Mouse (Mus musculus) layer of hippocampus, adult 9-10 months (tissue): ENCODE data around the gene Nkiras1.
A peak's percentile ranks its signal among the peaks of the same experiment; 100 is the strongest.
"Not testable (repeated sequence)": the region's sequence is repeated elsewhere in the genome, so short reads cannot be mapped to it uniquely, and the experiment has no call there.

Source experiments
- DNase-seq: peaks from one replicate; pipeline ENCODE4 v3.0.0; 2022; ENCODE audit warnings: low spot score

Gene Nkiras1

GRCm38 (mm10) chr14:18270529-18271441 is at the start of gene Nkiras1, which contains the start of gene Rpl15:
TSS of gene Nkiras1 (plus strand) at chr14:18271136.
TSS of gene Rpl15 (minus strand) at chr14:18271391.
- peak; percentile 90 for DNase-seq

GRCm38 (mm10) chr14:18221977-18222376 is 49.0 kb upstream of the Nkiras1 start:
- DNase-seq: no peak

GRCm38 (mm10) chr14:18225431-18225830 is 45.5 kb upstream of the Nkiras1 start:
- DNase-seq: not testable (repeated sequence)

- not testable (repeated sequence) for DNase-seq
These were observed 44.8 kb upstream of the Nkiras1 start for GRCm38 (mm10) chr14:18226181-18226580.

GRCm38 (mm10) chr14:18229751-18230150 is 41.2 kb upstream of the Nkiras1 start:
- not testable (repeated sequence) for DNase-seq

DNA sequence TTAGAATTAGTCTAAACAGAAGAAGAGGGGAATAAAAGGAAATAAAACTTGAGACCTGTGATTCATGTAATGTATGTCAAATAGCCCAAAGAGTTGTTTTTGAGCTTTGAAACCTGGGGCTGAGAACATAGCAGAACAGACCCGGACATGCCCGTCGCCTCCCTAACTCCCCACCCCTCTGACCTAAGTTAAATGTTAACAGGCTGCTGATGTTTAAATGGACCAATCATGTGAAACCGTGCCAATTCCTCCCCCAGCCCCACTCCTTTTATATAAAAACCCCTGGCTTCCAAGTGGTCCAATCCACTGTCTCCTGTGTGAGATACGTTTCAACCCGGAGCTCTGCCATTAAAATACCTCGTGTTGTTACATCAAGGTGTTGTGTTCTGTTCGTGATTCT is 39.1 kb upstream of the Nkiras1 start:
- not testable (repeated sequence) for DNase-seq

- no peak for DNase-seq
These were observed 37.9 kb upstream of the Nkiras1 start for GRCm38 (mm10) chr14:18233076-18233475.

GRCm38 (mm10) chr14:18233981-18234960 is 36.7 kb upstream of the Nkiras1 start:
- DNase-seq: no peak

DNA sequence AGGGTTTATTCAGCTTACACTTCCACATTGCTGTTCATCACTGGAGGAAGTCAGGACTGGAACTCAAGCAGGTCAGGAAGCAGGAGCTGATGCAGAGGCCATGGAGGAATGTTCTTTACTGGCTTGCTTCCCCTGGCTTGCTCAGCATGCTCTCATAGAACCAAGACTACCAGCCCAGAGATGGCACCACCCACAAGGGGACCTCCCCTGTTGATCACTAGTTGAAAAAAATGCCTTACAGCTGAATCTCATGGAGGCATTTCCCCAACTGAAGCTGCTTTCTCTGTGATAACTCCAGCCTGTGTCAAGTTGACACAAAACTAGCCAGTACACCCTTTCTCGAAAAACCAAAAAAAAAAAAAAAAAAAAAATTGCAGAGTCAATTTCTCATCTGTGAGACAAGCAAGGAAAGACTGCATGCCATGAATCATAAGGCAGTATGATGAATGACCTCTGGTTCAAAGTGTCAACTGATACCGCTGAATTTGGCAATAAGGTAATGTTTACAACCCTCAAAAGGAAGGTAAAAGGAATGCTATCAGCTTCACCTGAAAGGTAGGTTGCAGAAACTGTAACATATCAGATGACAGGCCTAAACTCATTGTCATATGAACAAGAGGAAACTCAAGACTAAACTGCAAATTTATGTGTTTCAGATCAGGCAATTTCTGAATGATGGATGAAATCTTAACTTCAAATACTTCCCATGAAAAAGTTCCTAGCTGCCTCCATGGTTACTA is 34.3 kb upstream of the Nkiras1 start:
- DNase-seq: not testable (repeated sequence)

- DNase-seq: no peak
These were observed 33.6 kb upstream of the Nkiras1 start for GRCm38 (mm10) chr14:18237381-18237780.

GRCm38 (mm10) chr14:18238131-18238749 is 32.7 kb upstream of the Nkiras1 start:
- DNase-seq: peak; percentile 97

- peak; percentile 97 for DNase-seq
These were observed 31.9 kb upstream of the Nkiras1 start, which contains the start of gene Nr1d2 for GRCm38 (mm10) chr14:18238750-18239731. TSS of gene Nr1d2 (minus strand) at chr14:18239127.

DNA sequence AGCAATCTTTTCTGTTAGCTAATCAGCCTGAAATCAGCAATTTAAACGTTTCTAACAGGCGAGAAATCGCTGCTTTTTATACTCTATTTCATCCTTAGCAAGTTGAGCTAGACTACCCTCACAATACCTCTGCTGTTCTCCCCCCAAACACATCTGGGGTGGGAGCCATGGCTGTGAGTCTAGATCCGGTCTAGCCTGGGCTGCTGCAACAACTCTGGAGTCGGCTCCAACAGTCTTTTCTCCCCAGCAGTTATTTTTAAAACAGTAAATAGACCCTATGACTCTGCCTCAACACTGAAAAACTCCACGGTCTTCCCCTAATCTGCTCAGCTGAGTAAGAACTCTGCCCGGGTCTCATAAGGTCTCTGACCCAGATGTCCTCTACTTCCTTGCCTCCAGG is 30.8 kb upstream of the Nkiras1 start:
- DNase-seq: no peak

GRCm38 (mm10) chr14:18241786-18242185 is 29.1 kb upstream of the Nkiras1 start:
- DNase-seq: no peak

- no peak for DNase-seq
These were observed 28.3 kb upstream of the Nkiras1 start for GRCm38 (mm10) chr14:18242638-18243130.

DNA sequence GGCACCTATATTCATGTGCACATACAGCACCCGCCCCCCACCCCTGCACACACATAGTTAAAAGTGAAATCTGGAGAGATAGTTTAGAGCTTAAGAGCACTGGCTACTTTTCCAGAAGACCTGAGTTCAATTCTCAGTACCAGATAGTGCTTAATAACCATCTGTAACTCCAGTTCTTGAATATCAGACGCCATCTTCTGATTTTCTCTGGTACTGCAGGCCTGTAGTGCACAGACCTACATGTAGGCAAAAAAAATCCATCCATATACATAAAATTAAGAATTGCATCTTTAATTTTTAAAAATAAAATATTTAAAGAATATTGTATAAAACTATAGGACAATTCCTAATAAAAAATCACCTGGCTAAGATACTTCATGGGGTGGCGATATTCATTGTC is 9.7 kb upstream of the Nkiras1 start:
- DNase-seq: no peak

DNA sequence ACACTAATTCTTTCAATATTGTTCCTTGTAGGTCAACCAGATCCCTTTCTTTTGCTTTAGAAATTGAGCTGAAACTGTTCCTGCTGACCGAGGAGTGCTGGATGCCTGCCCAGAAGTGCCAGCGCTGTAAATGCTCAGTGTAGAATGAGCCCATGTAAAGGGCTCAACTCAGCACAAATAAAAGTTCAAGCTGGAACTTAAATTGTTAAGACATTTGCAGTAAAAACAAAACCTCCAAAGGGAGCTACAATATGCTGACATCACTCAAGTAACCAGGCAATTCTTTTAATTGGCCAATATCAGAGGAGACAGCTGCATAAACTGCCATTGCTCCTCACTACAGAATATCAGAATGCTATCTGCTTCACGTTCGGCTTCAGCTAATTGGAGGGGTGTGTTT is 7.5 kb upstream of the Nkiras1 start:
- no peak for DNase-seq

DNA sequence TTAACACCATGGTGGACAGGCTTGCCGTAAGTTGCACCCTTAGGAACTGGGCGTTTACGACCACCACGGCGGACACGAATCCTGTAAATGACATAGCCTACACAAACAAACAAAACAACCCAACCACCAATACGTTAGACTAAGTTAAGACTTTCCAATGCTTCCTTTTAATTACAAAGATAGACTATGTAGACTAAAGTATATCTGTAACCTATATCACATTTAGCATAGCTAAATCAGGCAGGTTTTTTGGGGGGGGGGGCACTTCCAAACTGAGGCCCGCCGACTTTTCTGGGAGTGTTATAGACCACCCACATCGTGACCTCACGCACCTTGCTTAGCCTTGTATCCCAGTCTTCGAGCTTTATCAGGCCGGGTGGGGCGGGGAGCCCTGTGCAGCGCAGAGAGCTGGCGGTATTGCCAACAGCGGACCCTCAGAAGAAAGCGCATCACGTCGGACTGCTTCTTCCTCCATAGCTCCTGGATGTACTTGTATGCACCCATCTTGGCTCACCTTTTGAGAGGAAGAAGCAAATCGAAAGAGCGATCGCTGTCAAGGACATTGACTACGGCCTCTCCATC is 898 bp upstream of the Nkiras1 start:
- not testable (repeated sequence) for DNase-seq

GRCm38 (mm10) chr14:18271666-18272065 is 730 bp downstream of the Nkiras1 start:
- no peak for DNase-seq
